Mouse (Mus musculus) midbrain, embryonic 13.5 days (tissue): Measurements from ENCODE around the gene Trim59. TPM values are rescaled to one million over a fixed set of nuclear protein-coding genes. Genes with fewer than 3 reads are reported as not detected.
A peak's percentile ranks its signal among the peaks of the same experiment; 100 is the strongest.

Experiments used
- ATAC-seq: fragments of 200-750 bp; cut with Nextera tagmentation; 2 replicates; pipeline ENCODE4 v1.8.0; 2017; ENCODE audit warnings: mild to moderate bottlenecking, moderate TSS enrichment, moderate library complexity
- H3K27ac ChIP-seq: fragments of 300-500 bp; sonication (generic); 2 replicates; pipeline ENCODE4 v1.5.1; 2015; ENCODE audit warnings: inconsistent platforms, mild to moderate bottlenecking, moderate library complexity
- H3K27me3 ChIP-seq: fragments of 300-500 bp; sonication (generic); 2 replicates; pipeline ENCODE4 v1.6.1; 2015; ENCODE audit warnings: mild to moderate bottlenecking, inconsistent platforms
- H3K36me3 ChIP-seq: fragments of 300-500 bp; sonication (generic); 2 replicates; pipeline ENCODE4 v1.6.1; 2015; ENCODE audit warnings: mild to moderate bottlenecking, inconsistent platforms
- H3K4me1 ChIP-seq: fragments of 300-500 bp; sonication (generic); replicated peaks from 2 replicates; pipeline ENCODE4 v1.6.1; 2015; ENCODE audit warnings: inconsistent platforms
- H3K4me2 ChIP-seq: fragments of 300-500 bp; sonication (generic); replicated peaks from 2 replicates; pipeline ENCODE4 v1.6.1; 2015; ENCODE audit warnings: moderate library complexity, mild to moderate bottlenecking, inconsistent platforms
- H3K4me3 ChIP-seq: fragments of 300-500 bp; sonication (generic); replicated peaks from 2 replicates; pipeline ENCODE4 v1.5.1; 2015; ENCODE audit warnings: mild to moderate bottlenecking, inconsistent platforms
- H3K9ac ChIP-seq: fragments of 300-500 bp; sonication (generic); replicated peaks from 2 replicates; pipeline ENCODE4 v1.6.1; 2015; ENCODE audit warnings: mild to moderate bottlenecking, inconsistent platforms
- H3K9me3 ChIP-seq: fragments of 300-500 bp; sonication (generic); 2 replicates; pipeline ENCODE4 v1.6.1; 2016; ENCODE audit warnings: mild to moderate bottlenecking, inconsistent platforms
- WGBS: fragments of 180-500 bp; shearing (Covaris S2); methylation state at CpG from one replicate; pipeline ENCODE4 v1.1.7; 2015; 5-methylcytosine and 5-hydroxymethylcytosine counted together
- microRNA counts: library from miRNA; unstranded; fragments of <30 nt; microRNA quantifications from one replicate; lab custom pipeline; 2016
- microRNA-seq: library from miRNA; unstranded; fragments of <30 nt; microRNA quantifications from one replicate; pipeline ENCODE4, GENCODE M21; 2016
- polyA plus RNA-seq: library from polyadenylated mRNA; unstranded; fragments of >200 nt; fragmentation: Nextera tagmentation; extraction: Ambion mirVana; gene quantifications from 2 replicates; pipeline ENCODE4 v1.2.1, GENCODE M21; 2015

The Trim59 gene
- polyA plus RNA-seq, 1 experiment from 2014 or later: 77.0 TPM

DNA sequence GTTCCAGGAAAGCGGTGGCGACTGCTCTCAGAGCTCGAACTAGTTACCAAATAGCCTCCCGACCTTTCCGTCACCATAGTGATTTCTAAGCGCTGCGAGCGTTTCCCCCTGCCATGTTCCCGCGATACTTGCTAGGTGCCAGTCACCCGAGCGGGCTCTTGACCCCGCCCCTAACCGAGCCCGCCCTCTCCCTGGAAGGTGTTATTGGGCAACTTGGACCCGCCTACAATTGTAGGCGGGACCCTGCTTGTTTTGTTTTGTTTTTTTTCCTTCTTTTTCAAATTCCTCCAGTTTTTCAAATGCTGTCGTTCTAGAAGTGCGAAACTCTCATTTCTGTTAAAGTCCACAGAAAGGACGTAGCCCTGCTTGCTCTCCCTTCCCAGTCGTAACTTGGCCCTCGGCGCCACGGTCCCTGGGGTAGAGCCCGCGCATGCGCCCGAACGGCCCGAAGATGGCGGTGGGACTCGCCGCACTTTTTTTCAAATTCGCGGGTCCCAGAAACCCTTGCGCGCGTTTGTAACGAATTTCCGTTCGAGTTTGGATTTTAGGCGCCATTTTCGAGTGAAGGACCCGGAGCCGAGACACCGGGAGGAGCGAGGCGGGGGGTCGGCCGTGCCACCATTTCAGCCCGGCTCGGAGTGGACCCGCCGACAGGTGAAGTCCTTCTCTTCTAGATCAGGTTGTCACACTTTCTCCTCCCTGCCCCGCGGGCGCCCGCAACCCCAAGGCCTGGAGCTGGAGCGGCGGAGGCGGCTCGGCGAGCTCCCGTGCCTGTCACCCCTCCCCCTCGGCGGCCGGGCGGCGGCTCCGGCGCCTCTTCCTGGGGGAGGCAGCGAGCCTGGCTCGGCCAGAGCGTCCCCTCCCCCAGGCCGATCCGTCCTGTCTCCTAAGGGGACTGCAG lies 39.9 kb downstream of the Trim59 start, which contains the start of the genes Ift80 and Smc4:
Gene Ift80, minus strand, starts transcription at position 134 of the 901 bp plus-strand sequence.
Gene Smc4, plus strand, starts transcription at position 302 of the 901 bp plus-strand sequence.
- Histone ChIP-seq H3K4me3 (peak within 1 kb of the TSS; percentile 98), H3K9me3 (no peaks in the 10 kb centered on the region), H3K27me3 (no peaks in the 10 kb centered on the region), H3K36me3 (no peaks in the 10 kb centered on the region), H3K4me2 (peak within 1 kb of the TSS; percentile 95), H3K4me1 (peaks cover 18% of the 10 kb centered on the region), H3K27ac (peak within 1 kb of the TSS; percentile 78), H3K9ac (peak within 1 kb of the TSS; percentile 88)
- ATAC-seq: peak; percentile 95
- WGBS: under 1% methylated on average over 76 of the region's 76 CpGs

- Histone ChIP-seq H3K4me1 (peaks cover 18% of the 10 kb centered on the region), H3K4me3 (peak overlapping the region; percentile 98), H3K9ac (peak overlapping the region; percentile 62), H3K4me2 (peak overlapping the region; percentile 60), H3K36me3 (no peaks in the 10 kb centered on the region), H3K9me3 (no peaks in the 10 kb centered on the region), H3K27ac (peak overlapping the region; percentile 78; the same call in 1 of the 2 replicates), H3K27me3 (no peaks in the 10 kb centered on the region)
- ATAC-seq: no peak
- WGBS: under 1% methylated on average over 7 of the region's 7 CpGs
Measured at GRCm38 (mm10) chr3:69004055-69004436, 40.5 kb downstream of the Trim59 start.

DNA sequence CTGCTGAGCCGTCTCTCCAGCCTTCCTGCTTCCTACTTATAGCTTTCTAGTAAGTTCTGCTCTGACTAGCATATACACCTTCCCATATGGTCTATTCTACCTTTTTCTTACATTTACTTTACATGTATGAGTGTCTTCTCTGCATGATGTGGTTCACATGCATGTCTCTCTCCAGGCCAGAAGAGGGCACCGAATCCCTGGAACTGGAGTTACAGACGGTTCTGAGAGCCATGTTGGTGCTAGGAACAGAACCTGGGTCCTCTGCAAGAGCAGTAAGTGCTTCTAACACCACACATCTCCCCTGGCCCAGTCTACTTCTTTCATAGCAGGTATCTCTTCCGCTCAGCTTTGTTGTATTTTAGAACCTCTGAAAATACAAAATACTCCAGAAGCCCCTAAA lies 41.8 kb downstream of the Trim59 start:
- Histone ChIP-seq H3K4me3 (no peak overlapping the region), H3K9ac (no peak overlapping the region), H3K4me1 (peaks cover 18% of the 10 kb centered on the region), H3K36me3 (no peaks in the 10 kb centered on the region), H3K9me3 (no peaks in the 10 kb centered on the region), H3K27ac (no peak overlapping the region), H3K4me2 (no peak overlapping the region), H3K27me3 (no peaks in the 10 kb centered on the region)
- WGBS: 86% methylated on average over 4 of the region's 4 CpGs
- ATAC-seq: no peak

DNA sequence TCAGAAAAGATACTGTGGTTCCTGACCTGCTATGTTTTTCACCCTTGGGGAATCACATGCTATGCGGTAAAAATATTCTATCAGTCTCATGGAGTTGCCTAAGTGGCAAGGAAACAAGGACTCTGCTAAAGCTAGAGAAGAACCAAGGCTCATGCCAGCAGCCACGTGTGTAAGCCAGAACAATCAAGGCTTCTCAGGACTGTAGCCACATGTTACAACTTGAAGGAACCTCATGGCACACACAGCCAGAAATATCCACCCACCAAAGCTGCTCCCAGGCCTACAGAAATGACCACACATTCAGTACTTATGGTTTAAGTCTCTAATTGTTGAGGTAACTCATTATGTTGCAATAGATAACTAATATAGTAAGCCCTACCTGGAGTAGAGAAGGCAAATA lies 58.0 kb downstream of the Trim59 start:
- H3K4me1 ChIP-seq: no peaks in the 10 kb centered on the region
- no peaks in the 10 kb centered on the region for H3K9me3 ChIP-seq
- H3K4me3 ChIP-seq: no peak overlapping the region
- H3K27ac ChIP-seq: no peak overlapping the region
- H3K36me3 ChIP-seq: peaks cover 27% of the 10 kb centered on the region
- H3K27me3 ChIP-seq: no peaks in the 10 kb centered on the region
- no peak for ATAC-seq
- no peak overlapping the region for H3K4me2 ChIP-seq
- 92% methylated on average over 2 of the region's 2 CpGs for WGBS
- no peak overlapping the region for H3K9ac ChIP-seq

MicroRNAs encoded within 50 kb of the gene (microRNA counts, 519-probe panel; counts per million panel counts)
- 6,594 counts per million, percentile 97 among the panel's probes with 10 or more counts for microRNA mmu-miR-15b (lab: Ali Mortazavi, UCI)

Small RNAs within 50 kb of the gene (microRNA-seq; reads per million reads assigned to microRNA genes)
- gene Mir15b (1,450 reads per million, percentile 82 among the genes with 10 or more reads in this experiment), gene Mir16-2 (356 reads per million, percentile 66 among the genes with 10 or more reads in this experiment)

Other genes with a start within 250 kb of the Trim59 start
- 1.8 and 2.8 TPM in 2 replicates for gene 1110032F04Rik, start 175.2 kb downstream of the Trim59 start, polyA plus RNA-seq
- 10.0 and 11.4 TPM in 2 replicates for gene Ift80, start 40.2 kb downstream of the Trim59 start, polyA plus RNA-seq
- gene Smc4, start 40.0 kb downstream of the Trim59 start, polyA plus RNA-seq: 91.4 and 94.1 TPM in 2 replicates
- 35.4 and 38.6 TPM in 2 replicates for gene Kpna4, start 82.4 kb upstream of the Trim59 start, polyA plus RNA-seq
- not detected in 2 replicates for gene Arl14, start 177.7 kb upstream of the Trim59 start, polyA plus RNA-seq